Mouse (Mus musculus): ENCODE results near the gene Csrnp3. TPM values are rescaled to one million over a fixed set of nuclear protein-coding genes. Genes with fewer than 3 reads are reported as not detected.

The Csrnp3 gene
- total and polyA plus RNA-seq, 2 experiments from 2014 or later: 46.2 to 98.2 TPM

- Histone ChIP-seq H3K9ac (no peak overlapping the region), H3K27ac (ENCODE audit: low read depth, low read length) (no peak overlapping the region), H3K9me3 (ENCODE audit: low read length) (no peaks in the 10 kb centered on the region), H3K4me3 (ENCODE audit: low read depth, low read length) (no peak overlapping the region), H3K4me1 (ENCODE audit: insufficient read depth) (peaks cover 12% of the 10 kb centered on the region; the same call in 1 of the 2 replicates), H3K4me2 (ENCODE audit: low read depth) (no peak overlapping the region), H3K36me3 (ENCODE audit: insufficient read depth) (no peaks in the 10 kb centered on the region), H3K27me3 (ENCODE audit: insufficient read depth, low read length) (no peaks in the 10 kb centered on the region)
- DNase-seq (no peak), ATAC-seq (no peak)
- TF ChIP-seq CTCF (IDR thresholded peaks at IDR 0.05; ENCODE audit: low read depth): no peak
- 76% methylated on average over 12 of the region's 12 CpGs for WGBS
These were observed 199.0 kb downstream of the Csrnp3 start for GRCm38 (mm10) chr2:66044405-66045089.

DNA sequence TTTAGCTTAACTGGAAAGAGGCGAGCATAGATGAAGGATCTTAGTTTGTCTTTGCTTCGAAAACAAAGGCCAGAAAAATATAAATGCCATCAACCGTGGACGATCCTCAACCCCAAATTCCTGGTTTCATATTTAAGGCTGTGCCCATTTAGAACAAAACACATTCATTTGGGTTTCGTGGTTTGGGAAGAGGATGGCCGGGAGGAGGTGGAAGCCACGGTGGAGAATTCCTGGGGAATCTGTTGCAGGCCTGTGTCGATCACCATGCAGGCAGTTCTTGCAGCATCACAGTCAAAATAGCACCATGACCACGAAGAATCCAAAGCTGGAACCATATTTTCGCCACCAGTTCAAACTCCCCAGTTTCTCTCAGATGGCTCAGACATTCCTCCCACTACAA lies 217.7 kb downstream of the Csrnp3 start:
- no peak for TF ChIP-seq CTCF (IDR thresholded peaks at IDR 0.05; ENCODE audit: low read depth)
- Histone ChIP-seq H3K36me3 (ENCODE audit: insufficient read depth) (no peaks in the 10 kb centered on the region), H3K27ac (ENCODE audit: low read depth, low read length) (no peak overlapping the region), H3K4me2 (ENCODE audit: low read depth) (no peak overlapping the region), H3K4me3 (ENCODE audit: low read depth, low read length) (no peak overlapping the region), H3K4me1 (ENCODE audit: insufficient read depth) (peaks cover 4% of the 10 kb centered on the region; the same call in 1 of the 2 replicates), H3K27me3 (ENCODE audit: insufficient read depth, low read length) (no peaks in the 10 kb centered on the region), H3K9ac (no peak overlapping the region), H3K9me3 (ENCODE audit: low read length) (no peaks in the 10 kb centered on the region)
- DNase-seq: no peak
- WGBS: 90% methylated on average over 10 of the region's 10 CpGs
- ATAC-seq: no peak

- H3K4me1 ChIP-seq (ENCODE audit: insufficient read depth): peaks cover 4% of the 10 kb centered on the region; the same call in 1 of the 2 replicates
- no peak overlapping the region for H3K9ac ChIP-seq
- TF ChIP-seq CTCF (IDR thresholded peaks at IDR 0.05; ENCODE audit: low read depth): no peak
- no peaks in the 10 kb centered on the region for H3K9me3 ChIP-seq (ENCODE audit: low read length)
- 15% methylated on average over 6 of the region's 6 CpGs for WGBS
- H3K36me3 ChIP-seq (ENCODE audit: insufficient read depth): no peaks in the 10 kb centered on the region
- no peak overlapping the region for H3K4me3 ChIP-seq (ENCODE audit: low read depth, low read length)
- ATAC-seq: peak; percentile 27; the same call in 1 of the 2 replicates
- H3K4me2 ChIP-seq (ENCODE audit: low read depth): no peak overlapping the region
- no peaks in the 10 kb centered on the region for H3K27me3 ChIP-seq (ENCODE audit: insufficient read depth, low read length)
- no peak for DNase-seq
- no peak overlapping the region for H3K27ac ChIP-seq (ENCODE audit: low read depth, low read length)
These were observed 223.9 kb downstream of the Csrnp3 start for GRCm38 (mm10) chr2:66069454-66069853.

DNA sequence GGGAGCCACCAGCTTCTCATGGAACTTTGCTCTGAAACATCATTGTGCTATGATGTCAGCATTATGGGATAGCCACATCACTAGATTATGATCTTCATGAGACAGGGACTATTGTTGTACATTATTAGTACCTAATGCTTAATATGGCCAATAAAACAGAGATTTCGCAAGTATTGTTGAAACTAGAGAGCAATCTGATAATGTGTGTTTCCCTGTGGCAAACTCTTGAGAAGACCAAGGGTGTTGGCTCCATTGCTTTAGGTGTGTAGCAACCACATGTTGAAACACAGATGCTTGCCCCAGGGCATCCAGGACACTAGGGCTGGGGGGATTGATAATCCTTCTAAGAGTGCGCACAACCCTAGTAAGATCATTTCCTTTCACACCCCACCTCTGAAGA lies 235.2 kb downstream of the Csrnp3 start:
- H3K9ac ChIP-seq: no peak overlapping the region
- no peak overlapping the region for H3K27ac ChIP-seq (ENCODE audit: low read depth, low read length)
- DNase-seq (no peak), ATAC-seq (no peak)
- no peak for TF ChIP-seq CTCF (IDR thresholded peaks at IDR 0.05; ENCODE audit: low read depth)
- no peaks in the 10 kb centered on the region for H3K4me1 ChIP-seq (ENCODE audit: insufficient read depth)
- H3K4me3 ChIP-seq (ENCODE audit: low read depth, low read length): no peak overlapping the region
- no peak overlapping the region for H3K4me2 ChIP-seq (ENCODE audit: low read depth)
- WGBS: 98% methylated on average over 2 of the region's 2 CpGs
- no peaks in the 10 kb centered on the region for H3K36me3 ChIP-seq (ENCODE audit: insufficient read depth)
- H3K9me3 ChIP-seq (ENCODE audit: low read length): no peaks in the 10 kb centered on the region
- no peaks in the 10 kb centered on the region for H3K27me3 ChIP-seq (ENCODE audit: insufficient read depth, low read length)

Other genes starting within 250 kb of the Csrnp3 start
- gene Scn2a, start 225.0 kb upstream of the Csrnp3 start, total RNA-seq (2014; rRNA removed): 91.5 and 101 TPM in 2 replicates
- 32.7 and 50.1 TPM in 2 replicates for gene Scn2a, start 225.0 kb upstream of the Csrnp3 start, polyA plus RNA-seq (2015; fragmentation: Nextera tagmentation; extraction: Ambion mirVana)

Measured in forebrain, postnatal 0 days (tissue).